Mouse (Mus musculus) C3H10T1/2 (cell line): ENCODE results near the gene Ubc. TPM values are rescaled to one million over a fixed set of nuclear protein-coding genes. Genes with fewer than 3 reads are reported as not detected.

Experiments
- polyA plus RNA-seq, 2 experiments: library from polyadenylated mRNA; unstranded; fragments of >200 nt; fragmentation: generic; extraction: Trizol; gene quantifications; one replicate each; pipeline ENCODE4 v1.2.1; 2012; ENCODE audit warnings: missing spikeins in 2 of 2

Gene Ubc
- polyA plus RNA-seq = 100 to 1,000 TPM; 394 to 918 TPM

DNA sequence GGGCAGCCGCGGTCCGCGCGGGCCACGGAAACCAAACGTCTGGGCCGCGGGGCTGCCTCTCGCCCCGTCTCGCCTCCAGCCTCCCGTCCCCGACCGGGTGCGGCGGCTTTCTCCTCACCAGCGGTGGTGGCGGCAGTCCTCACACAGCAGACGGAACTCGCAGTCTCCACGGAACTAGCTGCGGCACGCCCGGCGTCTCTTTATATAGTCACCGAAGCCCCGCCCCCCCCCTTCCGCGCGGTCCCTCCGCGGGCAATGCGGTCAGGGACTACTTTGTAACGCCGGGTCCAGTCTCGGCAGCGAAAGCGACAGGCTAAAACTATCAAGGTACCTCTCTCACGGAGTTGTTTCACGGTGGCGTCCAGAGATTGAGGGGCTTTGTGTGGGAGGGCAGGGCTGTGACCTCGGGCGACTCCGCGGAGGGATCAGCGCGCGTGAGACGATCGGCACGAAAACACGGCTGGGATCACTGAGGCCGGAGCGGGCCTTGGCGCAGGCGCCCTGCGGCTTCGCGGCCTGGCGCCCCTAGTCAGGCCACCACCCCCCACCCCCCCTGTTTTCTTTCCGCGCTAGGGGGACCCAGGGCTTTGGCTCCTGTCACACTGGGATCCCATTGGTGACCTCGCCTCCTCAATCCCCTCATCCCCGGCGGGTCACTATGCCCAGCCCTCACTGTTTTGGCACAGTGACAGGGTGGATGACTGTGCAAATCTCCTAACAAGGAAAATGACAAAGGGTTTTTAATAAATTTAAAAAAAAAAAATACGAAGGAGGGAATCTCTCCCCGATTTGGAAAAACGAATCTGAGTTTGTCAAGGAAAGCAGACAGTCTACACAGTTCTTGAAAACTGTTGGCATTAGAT lies at the start of gene Ubc:
Gene Ubc (minus strand): TSS at position 624 of the 863 bp plus-strand sequence.

DNA sequence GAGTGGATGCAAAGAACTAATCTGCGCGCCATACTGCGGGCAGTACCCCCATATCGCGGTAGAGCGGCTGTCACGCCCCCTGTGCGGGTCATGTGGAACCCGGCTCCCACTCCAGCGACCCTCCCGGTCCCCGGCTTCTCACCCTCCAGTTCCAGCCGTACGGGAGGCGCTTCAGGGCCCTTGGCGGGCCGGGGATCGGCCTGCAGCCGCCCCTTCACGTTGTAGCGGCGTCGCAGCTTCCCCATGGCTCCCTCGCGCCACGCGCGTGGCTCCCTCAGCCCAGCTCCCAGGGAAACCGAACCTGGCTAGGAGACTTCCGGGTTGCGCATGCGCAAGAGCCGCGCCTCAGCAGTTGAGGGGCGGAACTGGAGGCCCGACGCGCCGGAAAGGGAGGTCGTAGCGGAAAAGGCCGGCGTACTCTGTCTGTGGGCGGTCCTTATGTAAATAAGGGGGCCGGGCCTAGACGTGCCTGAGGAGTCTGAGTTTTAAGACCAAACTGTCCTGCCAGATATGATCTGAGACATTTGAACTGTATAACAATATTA lies 43.9 kb upstream of the Ubc start, which contains the start of gene Dhx37:
Gene Dhx37 (minus strand): TSS at position 329 of the 545 bp plus-strand sequence.

GRCm38 (mm10) chr5:125389131-125389578 lies 847 bp downstream of the Ubc start, which contains the start of gene Gm10382:
TSS of gene Gm10382 (plus strand) at chr5:125389322.

GRCm38 (mm10) chr5:125340547-125341262 lies 49.3 kb downstream of the Ubc start, which contains the start of gene Scarb1:
TSS of gene Scarb1 (minus strand) at chr5:125341094.

Other genes starting within 250 kb of the Ubc start
- 10 to 100 TPM; 26.2 to 99.3 TPM for gene Ncor2, start 211.0 kb downstream of the Ubc start, polyA plus RNA-seq
- gene Scarb1, start 49.1 kb downstream of the Ubc start, polyA plus RNA-seq = 10 to 100 TPM; 11.4 to 18.7 TPM
- gene Gm10382, start 880 bp downstream of the Ubc start, polyA plus RNA-seq = under 1 TPM; 0.51 to 0.73 TPM
- 10 to 100 TPM; 15.4 to 16.5 TPM for gene Dhx37, start 43.9 kb upstream of the Ubc start, polyA plus RNA-seq
- 10 to 100 TPM; 17.7 to 27.6 TPM for gene Bri3bp, start 51.4 kb upstream of the Ubc start, polyA plus RNA-seq
- 10 to 100 TPM; 26.6 to 42.1 TPM for gene Aacs, start 85.6 kb upstream of the Ubc start, polyA plus RNA-seq
- gene Tmem132b, start 141.6 kb upstream of the Ubc start, polyA plus RNA-seq = under 1 TPM in 1 of 2 experiments, not detected in 1; 0.01 TPM